In genomic region chr7:121441186-121441585, GRCm38 (mm10) we compare ENCODE assay signal across 24 mouse cellular contexts. TPM values are rescaled to one million over a fixed set of nuclear protein-coding genes. Genes with fewer than 3 reads are reported as not detected.
DNase-seq lines count a peak whose midpoint lies in the region; ATAC-seq lines count a peak whose summit lies in the region.
"Had no signal": no experiment of that assay in that cellular context is flagged by ENCODE, and none has a peak within 500 bp of the region (broad histone marks: within the 10 kb centered on the region; RNA-seq: fewer than 3 reads in every experiment).

No protein-coding gene starts in this region.

- intact Hi-C loops in heart, postnatal 14 days (cut with DNase I): no loop called here

- DNase-seq in frontal cortex, postnatal 25 days (ENCODE audit: low spot score in 2 of 2): no peak
- DNase-seq in heart, adult 11 months: peak; percentile 23
- no peak for DNase-seq in heart, postnatal 14 days
- DNase-seq in right cerebral cortex, adult 18-20 months: peak; percentile 12
- DNase-seq in right cerebral cortex, postnatal 14 days: no peak
- peak; percentile 50 for DNase-seq in brain, adult 2 months (ENCODE audit: low read depth, low spot score)
- DNase-seq in cerebellum, postnatal 14 days: no peak
- DNase-seq: adrenal gland, adult 2 months; adrenal gland, adult 8-10 months; adrenal gland, postnatal 10 days; adrenal gland, postnatal 14 days; adrenal gland, postnatal 25 days; adrenal gland, postnatal 36 days; B cell, adult 2 months; cerebellum, adult 11 months; cerebellum, adult 11-12 months; cerebellum, adult 18-20 months had no signal

- peak; percentile 50 for ATAC-seq in frontal cortex, adult (ENCODE audit: low TSS enrichment)
- ATAC-seq: activated CD4-positive, CD25-positive, alpha-beta regulatory T cell, adult 4 months; CD4-positive, CD25-positive, alpha-beta regulatory T cell, adult 4 months; Patski had no signal

RNA-seq across cellular contexts. Expression of gene Hs3st2, which starts 49.5 kb away (rescaled TPM):
- total RNA-seq in heart, postnatal 14 days (2021): not detected
- total RNA-seq: CH12.LX, ES-E14, MEL had no signal

Comparison
In these comparisons a context has a peak if more than half of its experiments do, and no peak if none do; other contexts are left out.
1. DNase-seq: peak in heart, adult 11 months (single experiment), right cerebral cortex, adult 18-20 months (single experiment) and brain, adult 2 months (single experiment); none in frontal cortex, postnatal 25 days (0 of 2), heart, postnatal 14 days (0 of 2), right cerebral cortex, postnatal 14 days (single experiment) and cerebellum, postnatal 14 days (0 of 2).